Mouse (Mus musculus): Measurements from ENCODE around the gene Wdr93. TPM values are rescaled to one million over a fixed set of nuclear protein-coding genes. Genes with fewer than 3 reads are reported as not detected.

The Wdr93 gene
- total RNA-seq, 2 experiments from 2014 or later: 1.8 to 2.5 TPM

DNA sequence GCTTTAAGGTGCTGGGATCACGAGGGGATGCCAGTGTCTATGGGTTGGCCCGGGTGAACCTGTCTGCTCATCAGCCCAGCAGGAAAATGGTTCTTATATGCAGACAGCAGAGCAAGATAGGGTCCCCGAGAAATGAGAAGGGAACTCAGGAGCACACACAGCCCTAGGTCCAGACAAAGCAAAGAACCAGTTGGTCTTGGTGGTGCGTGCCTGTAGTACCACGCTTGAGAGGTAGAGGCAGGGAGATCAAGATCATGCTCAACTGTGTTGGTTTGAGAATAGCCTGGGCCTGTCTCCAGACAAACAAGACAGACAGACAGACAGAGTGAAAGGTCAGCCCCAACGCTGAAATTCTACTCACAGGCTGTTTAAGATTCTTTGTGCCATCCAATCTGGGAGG lies 56.5 kb downstream of the Wdr93 start:
- DNase-seq (ENCODE audit: low spot score in 2 of 2): no peak

DNA sequence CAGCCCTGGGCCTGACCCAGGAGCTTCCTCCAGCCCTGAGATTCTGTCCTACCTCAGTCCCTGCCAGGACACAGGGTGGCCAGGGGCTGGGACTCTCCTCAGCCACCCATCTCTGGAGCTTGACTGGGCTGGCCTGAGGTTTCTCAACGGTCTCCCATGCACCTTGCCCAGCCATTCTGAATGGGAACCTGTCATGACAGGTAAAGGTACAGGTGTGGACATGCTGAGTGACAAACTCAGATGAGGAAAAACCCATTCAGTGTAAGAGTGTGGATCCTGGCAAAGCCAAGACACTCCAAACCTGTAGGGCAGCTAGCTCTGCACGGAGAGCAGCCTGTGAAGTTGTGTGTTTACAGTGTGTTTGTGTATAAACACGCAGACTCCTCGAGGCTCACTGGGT lies 57.4 kb downstream of the Wdr93 start:
- DNase-seq (ENCODE audit: low spot score in 2 of 2): no peak

DNA sequence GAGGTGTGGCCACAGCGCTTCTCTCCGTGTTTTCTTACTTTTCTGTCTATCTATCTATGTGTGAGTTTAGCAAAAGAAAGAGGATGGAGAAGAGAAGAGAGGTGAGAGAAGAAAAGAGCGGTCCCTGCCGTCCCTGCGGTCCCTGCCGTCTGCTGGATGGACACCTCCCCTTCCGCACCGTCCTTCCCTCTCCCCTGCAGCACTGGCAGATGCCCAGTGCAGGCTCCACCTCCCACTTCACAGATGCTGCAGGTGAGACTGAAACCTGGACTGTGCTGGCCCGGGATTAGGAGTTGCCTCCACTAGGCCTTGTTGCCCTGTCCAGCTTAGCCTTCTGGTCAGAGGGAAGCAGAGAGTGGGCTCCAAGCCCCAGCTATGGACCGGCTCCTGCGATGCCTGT lies 58.4 kb downstream of the Wdr93 start:
- DNase-seq (ENCODE audit: low spot score in 2 of 2): no peak

DNA sequence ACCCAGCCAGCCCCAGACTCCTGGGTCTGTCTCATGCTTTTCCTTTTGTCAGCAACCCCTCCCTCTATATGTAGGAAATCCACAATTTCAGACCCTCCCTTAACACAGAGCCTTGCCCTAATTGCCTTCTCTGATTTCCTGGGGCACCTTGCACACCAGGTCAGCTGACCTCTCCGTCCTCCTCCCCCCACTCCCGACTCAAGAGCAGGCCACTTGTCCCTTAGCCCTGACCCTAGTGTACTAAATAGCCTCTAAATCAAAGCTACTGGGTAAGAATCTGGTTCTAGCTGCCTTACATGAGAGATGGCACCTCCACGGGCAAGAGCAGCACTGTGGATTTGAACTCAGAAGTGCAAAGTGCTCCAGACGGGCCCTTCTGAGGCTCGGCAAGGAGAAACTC lies 59.1 kb downstream of the Wdr93 start:
- DNase-seq (ENCODE audit: low spot score in 2 of 2): no peak

DNA sequence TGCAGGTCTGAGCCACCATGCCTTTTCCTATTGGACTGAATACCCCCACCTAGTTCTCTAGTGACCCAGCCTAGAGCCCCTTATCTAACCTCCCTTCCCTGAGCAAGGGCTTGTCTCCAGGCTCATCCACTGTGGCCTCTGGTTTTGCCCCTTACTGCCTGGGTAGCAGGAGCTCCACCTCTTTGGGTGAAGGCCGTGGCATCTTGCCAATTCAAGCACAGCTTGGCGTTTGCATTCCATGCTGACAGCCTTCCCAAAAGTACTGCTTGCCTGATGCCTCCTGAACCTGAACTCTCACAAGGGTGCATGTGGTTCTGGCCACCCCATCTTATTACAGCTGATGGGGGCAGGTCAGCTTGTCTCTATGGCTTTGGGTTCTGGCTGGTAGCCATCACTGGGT lies 60.9 kb downstream of the Wdr93 start:
- peak in 1 of 2 experiments; percentile 45 for DNase-seq (ENCODE audit: low spot score in 2 of 2)

DNA sequence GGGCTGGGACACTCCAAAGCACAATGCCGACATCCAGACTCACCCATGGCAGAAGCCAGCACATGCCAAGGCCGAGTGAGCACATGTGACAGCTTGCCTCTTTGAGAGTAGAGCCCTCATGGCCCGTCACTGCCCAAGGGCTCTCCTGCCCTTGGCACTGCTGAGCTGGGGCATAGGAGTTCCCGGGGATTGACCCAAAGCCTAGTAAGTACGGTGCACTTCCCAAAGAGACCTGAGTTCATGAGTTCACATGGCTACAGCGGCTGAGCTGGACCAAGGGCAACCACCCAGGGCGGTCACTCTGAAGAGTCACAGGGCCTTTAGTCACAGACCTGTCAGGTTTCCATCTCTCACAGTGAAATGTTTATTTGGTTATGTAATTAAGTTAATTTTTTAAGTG lies 65.6 kb downstream of the Wdr93 start:
- DNase-seq (ENCODE audit: low spot score in 2 of 2): peak in 1 of 2 experiments; percentile 24

DNA sequence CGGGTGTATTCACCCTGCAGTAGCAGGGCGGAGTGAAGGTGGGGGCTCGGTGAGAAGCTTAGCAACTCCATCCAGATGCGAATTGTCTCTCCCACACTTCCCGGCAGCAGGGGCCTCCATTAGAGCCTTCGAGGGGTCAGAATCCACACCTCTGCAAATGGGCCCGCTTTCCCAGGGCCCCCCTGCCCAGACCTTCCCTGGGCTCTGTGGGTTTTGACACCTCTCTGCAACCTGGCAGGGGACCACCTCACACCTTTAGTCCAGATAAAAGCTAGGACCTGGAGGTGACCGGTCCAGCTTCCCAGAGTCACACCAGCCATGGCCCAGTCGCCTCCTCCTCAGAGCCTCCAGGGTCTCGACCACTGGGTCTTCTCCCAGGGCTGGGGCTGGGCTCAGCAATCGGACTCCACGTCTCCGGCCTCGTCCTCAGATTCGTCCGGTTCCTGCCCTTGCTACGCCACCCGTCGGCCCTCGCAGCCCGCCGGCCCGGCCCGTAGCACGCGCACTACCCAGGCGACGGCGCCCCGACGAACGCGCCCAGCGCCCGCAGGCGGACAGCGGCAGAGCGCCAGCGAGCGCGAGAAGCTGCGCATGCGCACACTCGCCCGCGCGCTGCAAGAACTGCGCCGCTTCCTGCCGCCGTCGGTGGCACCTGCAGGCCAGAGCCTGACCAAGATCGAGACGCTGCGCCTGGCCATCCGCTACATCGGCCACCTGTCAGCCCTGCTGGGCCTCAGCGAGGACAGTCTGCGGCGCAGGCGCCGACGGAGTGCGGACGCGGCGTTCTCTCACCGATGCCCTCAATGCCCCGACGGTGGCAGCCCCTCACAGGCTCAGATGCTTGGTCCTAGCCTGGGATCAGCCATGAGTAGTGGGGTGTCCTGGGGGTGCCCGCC lies 67.9 kb downstream of the Wdr93 start, which contains the start of gene Mesp2:
Gene Mesp2 (plus strand): TSS at position 117 of the 896 bp plus-strand sequence.
- DNase-seq (ENCODE audit: low spot score in 2 of 2): peak; percentile 70 to 76

DNA sequence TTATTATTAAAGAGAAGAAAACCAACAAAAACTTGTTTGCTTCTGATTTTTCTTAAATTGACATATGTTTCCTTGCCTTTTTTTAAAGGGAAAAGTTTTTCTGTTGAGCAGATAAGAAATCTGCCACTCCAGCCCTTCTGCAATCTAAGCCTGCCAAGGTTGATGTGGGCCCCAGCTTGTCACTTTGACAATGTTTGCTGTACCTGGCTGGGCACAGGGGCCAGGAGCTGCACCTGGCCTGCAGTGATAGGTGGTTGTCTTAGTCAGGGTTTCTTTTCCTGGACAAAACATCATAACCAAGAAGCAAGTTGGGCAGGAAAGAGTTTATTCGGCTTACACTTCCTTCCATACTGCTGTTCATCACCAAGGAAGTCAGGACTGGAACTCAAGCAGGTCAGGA lies 70.4 kb downstream of the Wdr93 start:
- DNase-seq (ENCODE audit: low spot score in 2 of 2): no peak

DNA sequence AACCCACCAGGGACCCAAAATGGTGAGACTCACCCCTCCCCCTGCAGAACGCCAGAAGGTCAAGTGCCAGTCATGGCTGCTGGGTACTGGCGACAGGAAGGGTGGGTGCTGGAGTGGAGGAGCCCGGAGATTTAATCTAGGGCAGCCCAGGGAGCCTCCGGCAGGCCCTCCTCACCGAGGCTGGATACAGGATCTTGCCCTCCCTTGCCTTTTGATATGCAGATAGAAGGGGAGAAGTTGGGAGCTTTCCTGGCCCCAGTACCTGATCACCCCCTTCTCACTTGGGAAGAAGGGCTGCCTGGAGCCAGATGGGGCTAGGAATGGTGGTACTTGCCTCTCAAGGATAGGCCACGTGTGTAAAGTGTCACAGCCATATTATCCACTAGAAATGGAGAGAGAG lies 75.4 kb downstream of the Wdr93 start:
- DNase-seq (ENCODE audit: low spot score in 2 of 2): no peak

DNA sequence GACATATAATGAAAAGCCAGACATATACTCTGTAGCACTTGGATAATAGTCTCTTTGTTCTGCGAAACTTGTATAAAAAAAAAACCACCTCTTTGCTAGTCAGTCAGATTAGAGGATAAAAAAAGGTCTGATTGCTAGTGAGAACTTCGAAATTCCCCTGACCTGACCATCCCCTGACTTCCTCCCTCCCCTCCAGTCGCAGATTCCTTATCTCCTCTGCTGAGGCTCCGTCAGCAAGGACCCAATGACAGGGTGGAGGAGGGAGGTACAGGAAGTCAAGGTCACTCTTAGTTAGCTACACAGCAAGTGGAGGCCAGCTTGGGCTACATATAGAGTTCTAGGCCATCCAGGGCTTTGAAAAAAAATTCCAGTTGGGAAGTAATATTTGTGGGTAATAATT lies 76.6 kb downstream of the Wdr93 start:
- no peak for DNase-seq (ENCODE audit: low spot score in 2 of 2)

DNA sequence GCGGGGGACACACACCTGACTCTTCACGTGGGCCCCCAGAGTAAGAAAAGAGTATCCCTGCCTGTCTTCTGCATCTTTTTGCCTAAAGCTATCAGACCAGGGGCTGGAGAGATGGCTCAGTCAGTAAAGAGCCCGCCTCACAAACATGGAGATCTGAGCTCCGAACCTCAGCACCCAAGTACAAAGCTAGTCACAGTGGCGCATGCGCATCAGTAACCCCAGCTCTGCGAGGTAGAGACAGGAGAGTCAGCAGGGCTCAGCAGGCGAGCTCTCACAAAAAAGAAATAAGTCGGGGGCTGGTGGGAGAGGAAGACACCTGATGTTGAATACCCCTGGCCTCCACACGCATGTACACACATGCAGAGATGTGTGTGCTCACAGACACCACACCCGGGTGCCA lies 77.0 kb downstream of the Wdr93 start:
- DNase-seq (ENCODE audit: low spot score in 2 of 2): no peak

DNA sequence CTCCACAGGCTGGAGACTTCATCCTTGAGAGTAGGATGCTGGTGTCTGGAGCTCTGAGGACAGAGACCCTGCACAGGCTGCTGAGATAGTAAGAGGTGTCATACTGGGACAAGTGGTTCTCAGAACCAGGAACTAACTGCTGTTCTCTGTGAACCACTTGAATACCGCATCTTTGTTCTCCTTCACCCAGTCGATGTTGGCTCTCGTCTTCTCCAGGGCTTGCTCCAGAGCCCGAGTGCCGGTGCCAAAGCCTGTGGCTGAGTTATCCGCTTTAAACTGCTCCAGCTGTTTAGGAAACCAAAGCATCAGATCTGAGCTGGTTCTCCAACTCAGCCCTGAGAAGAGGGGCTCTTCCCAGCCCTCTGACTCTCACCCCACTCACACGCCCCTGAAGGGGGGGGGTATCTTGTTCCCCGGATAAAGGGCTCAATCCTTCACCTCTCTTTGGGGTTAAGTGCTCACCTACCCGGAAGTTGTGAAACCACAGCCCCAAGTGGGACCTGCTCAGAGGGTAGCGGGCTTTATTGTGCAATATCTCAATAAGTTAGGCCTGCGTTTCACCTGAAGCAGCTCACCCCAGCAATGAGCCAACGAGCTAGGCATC lies 79.2 kb downstream of the Wdr93 start:
- DNase-seq (ENCODE audit: low spot score in 2 of 2): no peak

DNA sequence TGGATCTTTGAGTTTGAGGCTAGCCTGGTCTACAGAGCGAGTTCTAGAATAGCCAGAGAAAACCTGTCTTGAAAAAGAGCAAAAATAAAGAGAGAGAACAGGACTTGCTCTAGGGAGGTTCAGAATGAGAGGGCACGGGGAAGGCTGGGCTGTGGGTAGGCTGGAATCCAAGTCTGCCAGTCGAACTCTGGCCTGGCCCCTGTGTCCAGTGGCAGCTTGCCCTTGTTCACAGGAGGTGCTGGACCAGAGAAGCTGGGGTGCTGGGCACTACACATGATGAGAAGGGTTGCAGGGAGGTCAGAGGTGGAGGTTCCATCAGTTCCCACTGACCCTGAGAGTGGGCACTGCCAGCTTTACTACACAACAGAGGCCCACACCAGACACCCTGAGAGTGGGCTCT lies 85.4 kb downstream of the Wdr93 start:
- no peak for DNase-seq (ENCODE audit: low spot score in 2 of 2)

DNA sequence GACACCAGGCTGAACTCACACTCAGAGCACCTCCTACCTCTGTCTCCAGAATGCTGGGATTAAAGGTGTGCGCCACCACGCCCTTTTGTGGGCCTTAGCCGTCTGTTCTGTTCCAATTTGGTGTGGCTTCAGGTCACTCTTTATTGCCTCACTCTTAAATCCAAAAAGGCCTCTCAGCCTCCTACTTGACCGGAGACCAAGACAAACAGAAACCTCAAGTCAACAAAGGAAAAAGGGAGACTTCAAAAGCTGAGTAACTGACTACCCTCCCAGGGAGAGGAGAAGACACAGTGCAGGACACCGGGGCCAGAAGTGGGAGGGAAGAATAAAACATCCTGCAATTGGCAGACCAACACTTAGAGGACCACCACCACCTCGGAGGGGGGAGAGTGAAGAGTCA lies 88.2 kb downstream of the Wdr93 start:
- no peak for DNase-seq (ENCODE audit: low spot score in 2 of 2)

DNA sequence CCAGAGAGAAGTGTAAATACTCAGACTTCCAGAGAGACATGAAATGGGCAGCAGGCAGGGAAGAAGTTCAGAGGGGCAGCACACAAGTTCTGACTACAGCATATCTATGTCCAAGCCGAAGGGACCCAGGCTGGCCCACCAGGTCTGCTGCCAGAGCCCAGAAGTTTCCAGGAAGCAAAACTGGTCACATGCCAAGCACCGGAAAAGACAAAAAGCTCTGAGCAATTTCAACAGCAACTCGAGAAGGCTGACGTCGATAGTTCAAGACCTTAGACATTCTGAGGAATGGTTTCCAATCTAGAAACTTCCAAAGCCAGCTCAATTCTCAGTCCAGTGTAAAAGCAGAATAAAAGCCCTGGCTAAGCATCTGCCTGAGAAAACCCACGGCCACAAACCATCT lies 88.6 kb downstream of the Wdr93 start:
- no peak for DNase-seq (ENCODE audit: low spot score in 2 of 2)

DNA sequence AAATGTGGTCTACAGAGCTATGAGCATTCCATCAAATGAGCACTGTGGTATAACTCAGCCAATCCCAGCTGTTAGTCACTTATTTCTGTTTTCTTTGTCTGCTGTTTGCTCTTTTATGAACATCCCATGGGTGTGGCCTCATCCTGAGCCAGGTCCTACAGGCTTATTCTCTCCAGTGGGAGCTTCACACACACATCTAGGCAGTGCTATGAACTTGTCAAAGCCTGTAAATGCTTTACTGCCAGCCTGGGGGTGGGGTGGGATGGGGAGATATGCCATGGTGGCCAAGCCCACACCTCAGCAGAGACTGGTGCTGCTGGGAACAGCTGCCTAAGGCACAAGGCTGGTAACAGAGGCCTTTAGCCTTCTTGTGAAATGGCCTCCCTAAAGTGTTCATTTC lies 90.0 kb downstream of the Wdr93 start:
- no peak for DNase-seq (ENCODE audit: low spot score in 2 of 2)

DNA sequence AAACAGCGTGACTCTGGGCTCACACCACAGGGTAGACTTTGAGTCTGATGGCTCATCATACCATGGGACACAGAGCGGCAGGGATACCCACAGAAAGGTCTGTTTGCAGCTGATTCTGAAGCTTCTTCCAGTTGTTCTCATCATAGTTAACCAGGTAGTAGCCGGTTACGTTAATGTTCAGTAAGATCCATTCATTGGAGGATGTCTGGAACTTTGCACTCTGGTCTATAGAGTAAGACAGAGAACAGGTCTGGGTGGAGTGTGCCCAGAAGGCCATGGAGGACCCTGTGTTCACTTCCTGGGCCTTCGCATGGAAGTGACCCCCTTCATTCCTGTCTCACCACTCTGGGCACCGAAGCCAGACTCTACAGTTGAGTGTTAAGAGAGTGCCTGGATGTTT lies 92.2 kb downstream of the Wdr93 start:
- no peak for DNase-seq (ENCODE audit: low spot score in 2 of 2)

Other genes starting within 250 kb of the Wdr93 start
- 10 to 100 TPM; 13.8 to 22.0 TPM for gene Rhcg, start 125.5 kb upstream of the Wdr93 start, total RNA-seq (2021)
- gene Ticrr, start 83.0 kb upstream of the Wdr93 start, total RNA-seq (2021): under 1 TPM; 0.07 to 0.13 TPM
- gene Kif7, start 27.4 kb upstream of the Wdr93 start, total RNA-seq (2021): 1 to 10 TPM; 2.3 to 2.5 TPM
- 1,000 to 10,000 TPM in 1 of 2 experiments, 100 to 1,000 TPM in 1; 490 to 1,137 TPM for gene Plin1, start 10.3 kb upstream of the Wdr93 start, total RNA-seq (2021)
- 10 to 100 TPM; 55.5 to 61.1 TPM for gene Pex11a, start within 50 bp of the Wdr93 start, total RNA-seq (2021)
- gene Mesp1, start 50.6 kb downstream of the Wdr93 start, total RNA-seq (2021): not detected
- under 1 TPM; 0.36 to 0.90 TPM for gene Mesp2, start 67.6 kb downstream of the Wdr93 start, total RNA-seq (2021)
- 10 to 100 TPM in 1 of 2 experiments, 1 to 10 TPM in 1; 6.8 to 15.4 TPM for gene Anpep, start 117.9 kb downstream of the Wdr93 start, total RNA-seq (2021)
- gene Ap3s2, start 177.5 kb downstream of the Wdr93 start, total RNA-seq (2021): 10 to 100 TPM; 20.0 to 25.7 TPM
- 10 to 100 TPM; 12.8 to 14.7 TPM for gene Arpin, start 192.2 kb downstream of the Wdr93 start, total RNA-seq (2021)